Mouse (Mus musculus) hindlimb bud, embryonic 11.5 days (tissue): ENCODE measurements around the gene Psmb10.
"Not testable (repeated sequence)": the region's sequence is repeated elsewhere in the genome, so short reads cannot be mapped to it uniquely, and the experiment has no call there.

ENCODE experiments used
- DNase-seq: peaks from one replicate; pipeline ENCODE4 v3.0.0-alpha.2; 2012; ENCODE audit warnings: low read depth, low spot score; ENCODE audit errors: extremely low spot score

The Psmb10 gene

DNA sequence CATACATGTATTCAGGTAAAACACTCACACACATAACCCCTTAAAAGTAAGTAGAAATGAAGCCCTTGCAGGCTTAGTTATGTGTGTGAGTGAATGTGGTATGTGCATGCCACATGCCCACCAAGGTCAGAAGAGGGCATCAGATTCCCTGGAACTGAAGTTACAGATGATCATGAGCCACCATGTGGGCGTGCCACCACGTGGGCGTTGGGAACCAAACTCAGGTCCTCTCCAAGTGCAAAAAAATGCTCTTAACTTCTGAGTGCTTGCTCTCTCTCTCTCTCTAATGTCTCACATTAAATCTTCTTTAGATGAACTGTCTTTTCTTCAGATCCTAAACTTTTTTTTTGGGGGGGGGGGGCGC is at the start of gene Psmb10:
Psmb10 (minus strand) TSS at position 139 of the 364 bp plus-strand sequence.
- no peak for DNase-seq

GRCm38 (mm10) chr8:105983406-105983805 is 45.2 kb upstream of the Psmb10 start:
- DNase-seq, result not testable (repeated sequence)

GRCm38 (mm10) chr8:105981146-105981545 is 42.9 kb upstream of the Psmb10 start:
- DNase-seq, result no peak

DNA sequence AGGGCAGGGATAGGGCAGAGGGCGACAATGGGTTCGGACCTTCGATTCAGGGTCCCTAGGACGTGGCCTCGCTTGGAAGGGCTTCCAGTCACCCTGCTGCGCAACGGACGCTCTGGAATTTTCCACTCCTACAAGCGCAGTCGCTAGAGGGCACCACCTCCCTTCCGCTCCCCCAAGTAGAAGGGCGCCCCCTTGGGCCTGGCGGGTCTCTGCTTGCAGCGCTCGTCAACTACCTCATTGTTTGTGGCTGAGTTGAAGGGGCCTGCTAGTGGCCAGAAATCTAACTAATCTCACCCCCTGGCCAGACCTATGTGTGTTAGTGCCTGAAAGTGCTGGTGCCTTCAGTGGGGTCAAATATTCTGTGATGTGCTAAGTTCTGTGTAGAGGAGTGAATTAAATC is 41.1 kb upstream of the Psmb10 start, which contains the start of gene Dpep3:
Dpep3 (minus strand) TSS at position 105 of the 400 bp plus-strand sequence.
- no peak for DNase-seq

DNA sequence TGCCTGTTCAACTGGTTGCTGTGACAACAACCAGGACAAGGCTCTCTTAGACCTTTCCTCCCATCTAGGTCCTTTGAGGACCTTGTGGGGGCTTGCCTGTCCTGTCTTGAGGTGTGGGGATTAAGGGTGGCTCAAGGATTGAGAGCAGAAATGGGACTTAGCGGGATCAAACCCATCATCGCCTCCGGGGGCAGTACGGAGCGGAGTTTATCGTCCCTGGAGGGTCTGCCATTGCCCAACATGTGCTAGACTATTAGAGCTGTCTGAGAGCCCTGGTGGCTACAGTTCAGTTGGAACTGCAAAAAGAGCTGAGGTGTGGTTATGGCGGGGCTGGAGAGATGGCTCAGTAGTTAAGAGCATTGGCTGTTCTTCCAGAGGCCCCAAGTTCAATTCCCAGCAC is 37.1 kb upstream of the Psmb10 start:
- no peak for DNase-seq

- DNase-seq, result no peak
Observed at GRCm38 (mm10) chr8:105971019-105971720, 32.9 kb upstream of the Psmb10 start.

- DNase-seq, result no peak
Observed at GRCm38 (mm10) chr8:105969367-105969766, 31.1 kb upstream of the Psmb10 start.

DNA sequence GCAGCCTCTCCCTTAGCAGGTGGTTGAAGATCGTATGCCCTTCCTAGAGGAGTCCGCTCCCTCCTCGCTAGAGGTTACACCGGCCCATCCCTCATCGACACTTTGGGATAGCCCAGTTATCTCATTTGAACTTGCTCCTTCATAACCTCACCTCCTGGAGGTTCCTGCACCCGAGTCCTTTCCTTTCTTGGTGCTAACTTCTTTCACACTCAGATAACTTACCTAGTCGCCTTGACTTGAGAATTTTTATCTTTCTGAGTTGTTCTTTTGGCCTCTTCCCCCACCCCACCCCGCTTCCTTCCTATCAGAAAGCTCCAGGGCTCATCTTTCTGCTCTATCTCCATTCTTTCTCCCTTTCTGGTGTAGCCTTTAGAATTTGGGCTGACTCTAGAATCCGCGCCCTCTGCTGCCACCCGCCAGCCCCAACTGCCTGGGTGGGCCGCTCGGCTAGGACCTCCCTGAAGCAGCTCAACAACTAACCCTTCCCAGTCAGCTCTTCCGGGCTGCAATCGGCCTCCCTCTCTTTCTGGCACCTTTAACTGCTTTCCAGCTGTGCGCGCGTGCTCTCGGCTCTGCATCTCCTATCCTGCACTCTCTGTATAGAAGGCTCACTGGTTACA is 28.6 kb upstream of the Psmb10 start:
- DNase-seq, result no peak

DNA sequence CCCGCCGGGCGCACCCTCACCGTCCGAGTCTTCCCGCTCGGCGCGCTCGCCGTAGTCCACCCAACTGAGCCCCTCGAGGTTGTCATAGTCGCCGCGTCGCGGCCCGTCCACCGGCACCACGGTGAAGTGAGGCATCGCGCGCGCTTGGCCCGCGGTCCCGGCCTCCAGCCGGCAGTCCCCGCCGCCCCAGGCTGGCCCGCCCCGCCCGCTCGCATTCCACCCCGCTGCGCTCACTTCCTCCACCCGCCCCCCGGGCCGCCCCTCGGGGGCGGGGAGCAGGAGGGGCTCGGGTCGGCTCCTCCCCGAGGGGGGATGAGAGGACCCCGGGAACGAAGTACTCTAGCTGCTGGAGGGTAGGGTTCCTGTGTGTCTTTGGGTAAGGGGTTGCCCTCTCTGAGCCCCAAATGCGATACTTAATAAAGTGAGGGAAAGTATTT is 27.7 kb upstream of the Psmb10 start, which contains the start of gene Slc12a4:
Slc12a4 (minus strand) TSS at position 193 of the 437 bp plus-strand sequence.
- DNase-seq, result no peak

- DNase-seq, result no peak
Observed at GRCm38 (mm10) chr8:105965266-105965904, 27.1 kb upstream of the Psmb10 start.

- no peak for DNase-seq
Observed at GRCm38 (mm10) chr8:105964506-105965265, 26.4 kb upstream of the Psmb10 start.

GRCm38 (mm10) chr8:105961536-105961935 is 23.3 kb upstream of the Psmb10 start:
- DNase-seq, result no peak

DNA sequence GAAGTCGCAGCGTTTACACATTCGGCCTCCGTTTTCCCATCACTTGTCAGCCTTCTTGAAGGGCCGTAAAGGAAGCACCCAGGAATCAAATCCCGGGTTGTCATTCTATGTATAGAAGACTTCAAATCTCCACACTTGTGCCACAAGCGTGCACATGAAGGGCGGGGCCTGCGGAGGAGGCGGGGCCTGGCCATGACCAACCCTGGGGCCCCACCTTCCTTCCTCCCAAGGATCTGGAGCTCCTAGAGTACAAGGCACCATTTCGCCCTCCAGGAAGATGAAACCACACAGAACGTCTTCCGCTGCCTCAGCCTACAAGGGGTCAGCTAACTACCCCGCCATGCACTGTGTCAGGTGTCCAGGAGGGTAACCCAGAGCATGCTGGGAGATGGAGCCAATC is 22.9 kb upstream of the Psmb10 start:
- DNase-seq, result no peak

- DNase-seq, result no peak
Observed at GRCm38 (mm10) chr8:105959350-105959749, 21.1 kb upstream of the Psmb10 start.

- DNase-seq, result no peak
Observed at GRCm38 (mm10) chr8:105957813-105958212, 19.6 kb upstream of the Psmb10 start.

GRCm38 (mm10) chr8:105956556-105956955 is 18.3 kb upstream of the Psmb10 start:
- no peak for DNase-seq

GRCm38 (mm10) chr8:105951057-105951659 is 12.9 kb upstream of the Psmb10 start:
- DNase-seq, result no peak

DNA sequence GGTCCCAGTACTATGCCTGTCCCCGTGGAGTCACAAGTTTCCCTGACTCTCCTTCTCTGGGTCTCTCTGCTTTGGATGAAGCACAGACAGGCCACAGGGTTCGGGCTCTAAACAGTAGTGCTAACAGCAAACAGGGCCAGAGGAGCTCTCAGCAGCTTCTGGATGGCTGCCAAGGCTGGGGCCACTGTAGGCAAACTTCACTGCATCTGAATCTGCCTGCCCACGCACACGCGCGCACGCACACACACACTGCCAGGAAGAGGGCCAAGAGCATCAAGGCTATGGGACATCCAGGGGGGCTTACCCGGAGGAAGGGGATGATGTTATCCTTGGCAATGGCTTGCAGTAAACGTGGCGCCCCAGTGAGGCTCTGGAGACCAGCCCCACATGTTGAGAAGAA is 11.1 kb upstream of the Psmb10 start:
- no peak for DNase-seq

- DNase-seq, result no peak
Observed at GRCm38 (mm10) chr8:105943321-105943739, 5.1 kb upstream of the Psmb10 start, which contains the start of gene Lcat. Gene Lcat, minus strand, starts transcription at chr8:105943382.

DNA sequence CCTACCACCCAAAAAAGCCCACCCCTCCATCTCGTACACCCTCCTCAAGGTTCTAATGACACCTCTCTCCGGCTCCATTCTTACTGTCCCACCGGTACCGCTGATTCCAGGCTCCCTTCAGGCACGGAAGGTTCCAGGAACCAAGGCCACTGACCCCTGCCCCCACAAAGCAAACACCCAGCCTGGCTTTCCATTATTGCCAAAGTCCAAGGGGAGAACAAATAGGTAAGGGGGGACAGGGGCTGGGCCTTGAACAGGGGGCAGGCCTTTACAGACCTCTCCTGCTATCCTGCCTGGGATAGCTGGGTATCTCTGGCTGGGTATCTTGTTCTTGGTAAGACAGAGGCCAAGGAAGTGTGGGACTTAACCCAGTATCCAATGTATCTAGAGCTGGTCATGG is 4.3 kb upstream of the Psmb10 start:
- DNase-seq, result no peak

- no peak for DNase-seq
Observed at GRCm38 (mm10) chr8:105942026-105942425, 3.8 kb upstream of the Psmb10 start.
